Comparison of ENCODE assay signal across 26 mouse cellular contexts in the genomic region with DNA sequence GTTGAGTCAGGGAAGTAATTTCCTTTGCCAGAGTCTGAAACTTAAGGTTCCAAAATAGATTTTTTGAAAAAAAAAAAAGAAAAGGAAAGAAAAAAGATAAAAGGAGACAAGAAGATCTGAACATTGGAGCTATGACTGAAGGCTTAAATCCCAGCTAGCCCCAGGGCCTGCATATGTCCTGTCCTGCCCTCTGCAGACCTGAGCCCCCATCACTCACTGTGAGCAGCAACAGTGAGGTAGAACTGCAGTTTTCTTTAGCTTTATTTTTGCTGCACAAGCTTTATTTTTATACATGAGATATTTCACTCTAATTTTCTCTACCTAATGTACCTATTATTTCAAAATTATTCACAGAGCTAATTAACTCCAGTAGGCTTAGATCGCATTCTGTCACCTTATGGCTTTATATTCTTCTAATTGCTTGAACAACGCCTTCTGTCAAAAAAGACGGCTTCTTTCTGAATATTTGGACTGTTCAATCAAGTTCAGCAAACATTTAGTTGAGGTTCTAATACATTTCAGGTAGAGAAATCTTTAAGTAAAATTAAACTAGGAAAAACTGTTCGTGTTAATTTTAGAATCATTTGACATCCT.
DNase-seq lines count a peak whose midpoint lies in the region; ATAC-seq and TF ChIP-seq lines count a peak whose summit lies in the region.
"Had no signal": no experiment of that assay in that cellular context is flagged by ENCODE, and none has a peak within 500 bp of the region (broad histone marks: within the 10 kb centered on the region; RNA-seq: fewer than 3 reads in every experiment).

No protein-coding gene starts in this region.

- DNase-seq in forebrain, embryonic 11.5 days (ENCODE audit: low spot score) = no peak
- DNase-seq in forebrain, embryonic 10.5 days (ENCODE audit: extremely low spot score, low spot score) = no peak
- DNase-seq in layer of hippocampus, adult 2 months (ENCODE audit: low spot score in 2 of 2) = no peak
- no peak for DNase-seq in layer of hippocampus, postnatal 10 days (ENCODE audit: low spot score in 2 of 2)
- peak; percentile 74 for DNase-seq in forebrain, embryonic 14.5 days (ENCODE audit: low spot score)
- DNase-seq in cerebellum, postnatal 10 days = no peak
- no peak for DNase-seq in left cerebral cortex, postnatal 4 days
- DNase-seq: adrenal gland, adult 8-10 months; adrenal gland, postnatal 14 days; adrenal gland, postnatal 36 days; B cell, adult 2 months; cerebellum, adult 11 months; cerebellum, adult 18-20 months; cerebellum, adult 8-10 months; cerebellum, adult 9-11 months; cerebellum, postnatal 25 days; embryo, embryonic 11 days had no signal

- H3K4me3 ChIP-seq in forebrain, embryonic 11.5 days (ENCODE audit: low read depth, low read length) = no peak overlapping the region
- H3K4me3 ChIP-seq in forebrain, embryonic 10.5 days = no peak overlapping the region
- no peak overlapping the region for H3K4me3 ChIP-seq in layer of hippocampus, adult 2 months
- no peak overlapping the region for H3K4me3 ChIP-seq in forebrain, embryonic 14.5 days (ENCODE audit: low read depth, low read length)
- H3K4me3 ChIP-seq in forebrain, embryonic 16.5 days (replicated peaks; ENCODE audit: low read length) = no peak overlapping the region
- H3K4me3 ChIP-seq: embryonic facial prominence, embryonic 13.5 days; embryonic facial prominence, embryonic 15.5 days; erythroblast, embryonic 14.5 days had no signal

- no peaks in the 10 kb centered on the region for H3K36me3 ChIP-seq in forebrain, embryonic 11.5 days (ENCODE audit: control insufficient read depth, insufficient read depth, low read length)
- no peaks in the 10 kb centered on the region for H3K36me3 ChIP-seq in forebrain, embryonic 10.5 days (replicated peaks)
- H3K36me3 ChIP-seq in forebrain, embryonic 14.5 days (ENCODE audit: control insufficient read depth, insufficient read depth, low read length) = no peaks in the 10 kb centered on the region
- no peaks in the 10 kb centered on the region for H3K36me3 ChIP-seq in forebrain, embryonic 16.5 days (ENCODE audit: control insufficient read depth, insufficient read depth)
- H3K36me3 ChIP-seq: embryonic facial prominence, embryonic 13.5 days; embryonic facial prominence, embryonic 15.5 days; G1E had no signal

- H3K27me3 ChIP-seq in forebrain, embryonic 11.5 days (ENCODE audit: control insufficient read depth, insufficient read depth, low read length) = no peaks in the 10 kb centered on the region
- no peaks in the 10 kb centered on the region for H3K27me3 ChIP-seq in forebrain, embryonic 10.5 days (ENCODE audit: poor library complexity, severe bottlenecking)
- no peaks in the 10 kb centered on the region for H3K27me3 ChIP-seq in forebrain, embryonic 14.5 days (replicated peaks; ENCODE audit: control insufficient read depth, insufficient read depth, low read length)
- no peaks in the 10 kb centered on the region for H3K27me3 ChIP-seq in forebrain, embryonic 16.5 days (replicated peaks; ENCODE audit: control insufficient read depth, insufficient read depth, low read length)
- H3K27me3 ChIP-seq: CH12.LX; embryonic facial prominence, embryonic 13.5 days; embryonic facial prominence, embryonic 15.5 days; Patski had no signal

- WGBS in forebrain, embryonic 11.5 days = 38% methylated on average over 4 of the region's 4 CpGs
- 49% methylated on average over 4 of the region's 4 CpGs for WGBS in forebrain, embryonic 10.5 days
- WGBS in forebrain, embryonic 14.5 days = 8% methylated on average over 4 of the region's 4 CpGs
- 18% methylated on average over 4 of the region's 4 CpGs for whole genome bisulfite sequencing in forebrain, embryonic 16.5 days

- peak; percentile 47; the same call in 1 of the 2 replicates for ATAC-seq in forebrain, embryonic 11.5 days (replicated peaks; ENCODE audit: low FRiP score)
- peak; percentile 64 for ATAC-seq in forebrain, embryonic 14.5 days
- ATAC-seq in forebrain, embryonic 16.5 days = peak; percentile 41
- ATAC-seq: activated CD4-positive, CD25-positive, alpha-beta regulatory T cell, adult 4 months; CD4-positive, CD25-positive, alpha-beta regulatory T cell, adult 4 months; Patski had no signal

- no peak overlapping the region for H3K4me2 ChIP-seq in forebrain, embryonic 11.5 days (ENCODE audit: low read depth, low read length, severe bottlenecking)
- no peak overlapping the region for H3K4me2 ChIP-seq in forebrain, embryonic 14.5 days (ENCODE audit: low read length)
- no peak overlapping the region for H3K4me2 ChIP-seq in forebrain, embryonic 16.5 days (ENCODE audit: low read length)
- H3K4me2 ChIP-seq: embryonic facial prominence, embryonic 13.5 days; embryonic facial prominence, embryonic 15.5 days had no signal

- intact Hi-C loops in left cerebral cortex, postnatal 4 days (cut with DNase I) = no loop called here

- peaks cover 2% of the 10 kb centered on the region; the same call in 1 of the 2 replicates for H3K4me1 ChIP-seq in forebrain, embryonic 11.5 days (replicated peaks; ENCODE audit: control insufficient read depth, insufficient read depth, low read length)
- H3K4me1 ChIP-seq in forebrain, embryonic 10.5 days = peaks cover 38% of the 10 kb centered on the region
- H3K4me1 ChIP-seq in forebrain, embryonic 14.5 days (ENCODE audit: control insufficient read depth, insufficient read depth, low read length) = peaks cover 7% of the 10 kb centered on the region; the same call in 1 of the 2 replicates
- peaks cover 4% of the 10 kb centered on the region; the same call in 1 of the 2 replicates for H3K4me1 ChIP-seq in forebrain, embryonic 16.5 days (replicated peaks; ENCODE audit: control insufficient read depth, insufficient read depth, low read length)
- H3K4me1 ChIP-seq: embryonic facial prominence, embryonic 15.5 days had no signal

- H3K27ac ChIP-seq in forebrain, embryonic 11.5 days (ENCODE audit: low read depth, low read length) = no peak overlapping the region
- no peak overlapping the region; the same call in 1 of the 2 replicates for H3K27ac ChIP-seq in forebrain, embryonic 10.5 days
- H3K27ac ChIP-seq in layer of hippocampus, adult 2 months = 0 out of 2 replicates have a peak overlapping the region, but pooled peaks have one; percentile 24
- peak overlapping the region; percentile 35; the same call in 1 of the 2 replicates for H3K27ac ChIP-seq in forebrain, embryonic 14.5 days (ENCODE audit: low read depth, low read length)
- 0 out of 2 replicates have a peak overlapping the region, but pooled peaks have one; percentile 41 for H3K27ac ChIP-seq in forebrain, embryonic 16.5 days (ENCODE audit: low read length)
- H3K27ac ChIP-seq: embryonic facial prominence, embryonic 13.5 days; embryonic facial prominence, embryonic 15.5 days had no signal

- no peak overlapping the region for H3K9ac ChIP-seq in forebrain, embryonic 11.5 days (ENCODE audit: low read length)
- no peak overlapping the region for H3K9ac ChIP-seq in forebrain, embryonic 14.5 days (ENCODE audit: low read length)
- H3K9ac ChIP-seq in forebrain, embryonic 16.5 days (replicated peaks; ENCODE audit: low read depth, low read length) = no peak overlapping the region
- H3K9ac ChIP-seq: embryonic facial prominence, embryonic 13.5 days; embryonic facial prominence, embryonic 15.5 days had no signal

- TF ChIP-seq CTCF in layer of hippocampus, adult 2 months (conservative IDR thresholded peaks at IDR 0.05) = no peak

- no peaks in the 10 kb centered on the region for H3K9me3 ChIP-seq in forebrain, embryonic 11.5 days (ENCODE audit: control insufficient read depth, low read length)
- no peaks in the 10 kb centered on the region for H3K9me3 ChIP-seq in forebrain, embryonic 10.5 days
- H3K9me3 ChIP-seq in forebrain, embryonic 14.5 days (replicated peaks; ENCODE audit: control insufficient read depth, low read length) = no peaks in the 10 kb centered on the region
- no peaks in the 10 kb centered on the region for H3K9me3 ChIP-seq in forebrain, embryonic 16.5 days (ENCODE audit: control insufficient read depth, low read length)
- H3K9me3 ChIP-seq: embryonic facial prominence, embryonic 13.5 days; embryonic facial prominence, embryonic 15.5 days had no signal

Comparison
In these comparisons a context has a peak if more than half of its experiments do, and no peak if none do; other contexts are left out.
1. H3K27ac ChIP-seq: peak in layer of hippocampus, adult 2 months (single experiment), forebrain, embryonic 14.5 days (single experiment) and forebrain, embryonic 16.5 days (single experiment); none in forebrain, embryonic 11.5 days (single experiment) and forebrain, embryonic 10.5 days (single experiment).
2. Peak in every context shown above with its lines, with median percentiles within 50 percentile points of each other: ATAC-seq.